Mouse (Mus musculus): ENCODE measurements around the gene Letm1. TPM values are rescaled to one million over a fixed set of nuclear protein-coding genes. Genes with fewer than 3 reads are reported as not detected.

Letm1 gene
- 44.3 and 44.7 TPM in 2 replicates for polyA plus RNA-seq (2015; fragmentation: Nextera tagmentation; extraction: Ambion mirVana)

DNA sequence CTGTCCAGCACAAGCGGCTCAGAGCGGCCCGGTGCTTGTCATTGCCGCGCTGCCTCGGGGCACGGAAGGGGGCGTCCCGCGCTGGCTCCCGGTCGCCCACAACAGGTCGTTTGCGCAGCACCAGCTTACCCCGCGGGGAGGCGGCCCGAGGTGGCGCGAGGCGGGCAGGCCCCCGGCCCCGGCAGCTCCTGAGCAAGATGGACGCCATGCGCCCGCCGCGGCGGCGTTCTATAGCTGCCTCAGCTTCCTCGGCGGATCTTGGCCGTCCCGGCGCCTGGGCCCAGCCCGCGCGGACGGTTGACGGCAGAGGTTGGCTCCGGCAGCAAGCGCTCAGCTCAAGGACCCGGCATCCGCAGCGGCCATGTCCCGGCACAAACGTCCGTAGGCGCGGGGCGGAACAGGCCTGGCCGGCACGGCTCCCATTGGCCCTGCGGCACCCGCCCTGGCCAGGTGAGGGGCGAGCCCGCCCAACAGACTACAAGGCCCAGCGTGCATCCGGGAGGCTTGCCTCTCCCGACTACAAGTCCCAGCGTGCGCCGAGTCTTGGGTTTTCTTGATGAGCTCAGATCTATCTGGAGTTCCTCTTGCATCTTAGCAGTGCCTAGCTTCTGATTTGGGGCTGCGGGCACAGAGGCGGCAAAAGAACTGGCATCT, at the start of gene Letm1:
TSS of gene Letm1 (minus strand) at position 473 of the 654 bp plus-strand sequence.
- WGBS = 0% methylated on average over 65 of the region's 65 CpGs
- peak within 1 kb of the TSS; percentile 97 for H3K4me3 ChIP-seq (replicated peaks)
- peaks cover 11% of the 10 kb centered on the region for H3K4me1 ChIP-seq
- no peaks in the 10 kb centered on the region for H3K27me3 ChIP-seq (replicated peaks)
- no peaks in the 10 kb centered on the region for H3K9me3 ChIP-seq
- peak within 1 kb of the TSS; percentile 73 for H3K9ac ChIP-seq
- H3K36me3 ChIP-seq = peaks cover 5% of the 10 kb centered on the region
- peak within 1 kb of the TSS; percentile 86 for H3K4me2 ChIP-seq
- peak within 1 kb of the TSS; percentile 87 for H3K27ac ChIP-seq
- peak; percentile 100 for ATAC-seq (ENCODE audit: insufficient read depth, low FRiP score, low read depth)

DNA sequence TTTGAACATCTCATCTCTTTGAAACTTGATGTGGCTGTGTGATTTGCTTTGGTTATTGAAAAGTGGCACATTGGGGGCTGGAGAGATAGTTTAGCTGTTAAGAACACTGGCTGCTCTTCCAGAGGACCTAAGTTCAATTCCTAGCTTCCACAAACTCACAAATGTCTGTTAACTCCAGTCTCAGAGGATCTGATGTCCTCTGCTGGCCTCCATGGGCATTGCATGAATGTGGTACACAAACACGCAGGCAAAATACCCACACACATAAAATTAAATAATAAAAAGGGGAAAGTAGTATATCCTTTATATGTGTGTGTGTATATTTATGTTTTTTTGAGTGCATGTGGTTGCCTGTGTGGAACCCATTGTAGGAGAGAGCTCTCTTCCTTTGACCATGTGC, 48.2 kb upstream of the Letm1 start:
- no peak overlapping the region for H3K4me3 ChIP-seq (replicated peaks)

GRCm38 (mm10) chr5:33829958-33830357, 47.3 kb upstream of the Letm1 start:
- no peaks in the 10 kb centered on the region for H3K9me3 ChIP-seq
- H3K9ac ChIP-seq = no peak overlapping the region
- no peak overlapping the region for H3K4me2 ChIP-seq
- no peaks in the 10 kb centered on the region for H3K27me3 ChIP-seq (replicated peaks)
- no peaks in the 10 kb centered on the region; the same call in 1 of the 2 replicates for H3K36me3 ChIP-seq
- no peak overlapping the region for H3K27ac ChIP-seq
- no peak for ATAC-seq (ENCODE audit: insufficient read depth, low FRiP score, low read depth)
- no peak overlapping the region for H3K4me3 ChIP-seq (replicated peaks)
- 85% methylated on average over 3 of the region's 3 CpGs for WGBS
- no peaks in the 10 kb centered on the region for H3K4me1 ChIP-seq

More for the DNA sequence above, 48.2 kb upstream of the Letm1 start:
- Histone ChIP-seq H3K4me1 (no peaks in the 10 kb centered on the region), H3K36me3 (no peaks in the 10 kb centered on the region; the same call in 1 of the 2 replicates), H3K9ac (no peak overlapping the region), H3K9me3 (no peaks in the 10 kb centered on the region), H3K4me2 (no peak overlapping the region), H3K27ac (no peak overlapping the region), H3K27me3 (replicated peaks) (no peaks in the 10 kb centered on the region)
- no peak for ATAC-seq (ENCODE audit: insufficient read depth, low FRiP score, low read depth)
- 86% methylated on average over 1 of the region's 1 CpGs for WGBS

GRCm38 (mm10) chr5:33828107-33828506, 45.5 kb upstream of the Letm1 start:
- 84% methylated on average over 8 of the region's 8 CpGs for WGBS
- Histone ChIP-seq H3K9me3 (no peaks in the 10 kb centered on the region), H3K27me3 (replicated peaks) (no peaks in the 10 kb centered on the region), H3K36me3 (no peaks in the 10 kb centered on the region; the same call in 1 of the 2 replicates), H3K4me2 (no peak overlapping the region), H3K4me1 (no peaks in the 10 kb centered on the region), H3K9ac (no peak overlapping the region), H3K27ac (no peak overlapping the region), H3K4me3 (replicated peaks) (no peak overlapping the region)
- no peak for ATAC-seq (ENCODE audit: insufficient read depth, low FRiP score, low read depth)

DNA sequence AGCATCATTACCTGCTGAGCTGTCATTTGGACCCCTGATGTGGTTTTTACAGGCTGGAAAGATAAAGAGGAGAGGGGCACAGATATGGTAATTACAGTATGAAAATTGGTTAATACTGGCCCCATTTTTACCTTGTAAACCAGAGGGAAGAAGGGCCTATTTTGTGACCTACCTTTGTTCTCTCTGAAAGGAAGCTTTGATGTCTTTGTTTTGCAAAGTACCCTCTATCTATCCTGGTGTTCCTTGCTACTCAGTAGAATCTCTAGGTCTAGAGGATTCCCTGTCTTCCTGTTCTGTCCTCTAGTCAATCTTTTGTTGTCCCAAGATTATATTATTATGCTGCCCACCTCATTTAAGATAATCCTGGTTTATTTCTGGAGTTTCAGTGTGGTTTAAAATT, 43.4 kb upstream of the Letm1 start:
- no peak overlapping the region for H3K27ac ChIP-seq
- no peak overlapping the region for H3K9ac ChIP-seq
- no peaks in the 10 kb centered on the region; the same call in 1 of the 2 replicates for H3K36me3 ChIP-seq
- no peaks in the 10 kb centered on the region for H3K9me3 ChIP-seq
- peaks cover 7% of the 10 kb centered on the region; the same call in 1 of the 2 replicates for H3K4me1 ChIP-seq
- no peaks in the 10 kb centered on the region for H3K27me3 ChIP-seq (replicated peaks)
- no peak overlapping the region for H3K4me2 ChIP-seq
- no peak for ATAC-seq (ENCODE audit: insufficient read depth, low FRiP score, low read depth)
- no peak overlapping the region for H3K4me3 ChIP-seq (replicated peaks)

- H3K27me3 ChIP-seq (replicated peaks) = no peaks in the 10 kb centered on the region
- no peak overlapping the region for H3K9ac ChIP-seq
- peaks cover 14% of the 10 kb centered on the region; the same call in 1 of the 2 replicates for H3K4me1 ChIP-seq
- H3K36me3 ChIP-seq = no peaks in the 10 kb centered on the region
- no peak overlapping the region; the same call in 1 of the 2 replicates for H3K4me3 ChIP-seq (replicated peaks)
- ATAC-seq (ENCODE audit: insufficient read depth, low FRiP score, low read depth) = no peak
- no peak overlapping the region for H3K27ac ChIP-seq
- H3K4me2 ChIP-seq = peak overlapping the region; percentile 77
- WGBS = 30% methylated on average over 3 of the region's 3 CpGs
- H3K9me3 ChIP-seq = no peaks in the 10 kb centered on the region
These were observed 39.8 kb upstream of the Letm1 start for GRCm38 (mm10) chr5:33822456-33822855.

DNA sequence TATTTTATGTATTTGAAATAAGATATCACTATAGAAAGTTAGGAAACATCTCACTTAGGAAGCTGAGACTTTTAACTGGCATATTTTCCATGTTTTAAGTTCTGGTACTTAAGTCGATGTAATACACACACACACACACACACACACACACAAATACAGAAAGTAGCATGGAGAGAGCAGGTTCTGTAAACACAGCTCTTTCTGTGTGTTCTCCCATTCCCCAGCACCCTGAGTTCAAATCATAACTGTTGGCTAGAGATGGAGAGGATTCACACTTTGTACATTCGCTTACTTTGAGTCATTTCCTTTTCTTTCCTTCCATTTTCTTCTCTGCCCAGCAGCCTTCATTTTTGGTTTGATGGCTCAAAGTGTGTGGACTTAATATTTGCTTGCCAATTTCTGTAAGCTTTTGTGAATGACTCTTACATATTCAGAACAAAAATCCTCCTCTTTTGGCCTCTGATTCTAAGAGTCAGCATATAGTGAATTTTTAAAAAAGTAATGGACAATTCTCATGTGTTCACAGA, 39.3 kb upstream of the Letm1 start:
- no peak for ATAC-seq (ENCODE audit: insufficient read depth, low FRiP score, low read depth)
- whole genome bisulfite sequencing = 24% methylated on average over 2 of the region's 2 CpGs
- no peak overlapping the region for H3K27ac ChIP-seq

GRCm38 (mm10) chr5:33820733-33821621, 38.4 kb upstream of the Letm1 start:
- peak; percentile 54 for ATAC-seq (ENCODE audit: insufficient read depth, low FRiP score, low read depth)
- no peaks in the 10 kb centered on the region for H3K27me3 ChIP-seq (replicated peaks)

More for the DNA sequence above, 39.3 kb upstream of the Letm1 start:
- Histone ChIP-seq H3K9ac (no peak overlapping the region), H3K27me3 (replicated peaks) (no peaks in the 10 kb centered on the region), H3K4me3 (replicated peaks) (peak overlapping the region; percentile 80), H3K9me3 (no peaks in the 10 kb centered on the region), H3K4me2 (peak overlapping the region; percentile 77), H3K4me1 (peaks cover 14% of the 10 kb centered on the region; the same call in 1 of the 2 replicates), H3K36me3 (no peaks in the 10 kb centered on the region)

GRCm38 (mm10) chr5:33819876-33820732, 37.5 kb upstream of the Letm1 start, which contains the start of gene Nsd2:
Gene Nsd2, plus strand, starts transcription at chr5:33820725.
- peak within 1 kb of the TSS; percentile 96 for H3K27ac ChIP-seq
- peak; percentile 83 for ATAC-seq (ENCODE audit: insufficient read depth, low FRiP score, low read depth)

More at GRCm38 (mm10) chr5:33820733-33821621, 38.4 kb upstream of the Letm1 start:
- Histone ChIP-seq H3K4me2 (peak overlapping the region; percentile 77), H3K9ac (peak overlapping the region; percentile 97), H3K27ac (peak overlapping the region; percentile 96), H3K4me3 (replicated peaks) (peak overlapping the region; percentile 80), H3K9me3 (no peaks in the 10 kb centered on the region), H3K36me3 (no peaks in the 10 kb centered on the region), H3K4me1 (peaks cover 14% of the 10 kb centered on the region; the same call in 1 of the 2 replicates)
- WGBS = under 1% methylated on average over 108 of the region's 121 CpGs

GRCm38 (mm10) chr5:33819141-33819875, 36.7 kb upstream of the Letm1 start:
- Histone ChIP-seq H3K9me3 (no peaks in the 10 kb centered on the region), H3K4me2 (peak overlapping the region; percentile 77), H3K27me3 (replicated peaks) (no peaks in the 10 kb centered on the region), H3K36me3 (no peaks in the 10 kb centered on the region), H3K27ac (peak overlapping the region; percentile 96), H3K4me3 (replicated peaks) (peak overlapping the region; percentile 80), H3K4me1 (peaks cover 14% of the 10 kb centered on the region; the same call in 1 of the 2 replicates), H3K9ac (peak overlapping the region; percentile 64)
- 23% methylated on average over 9 of the region's 9 CpGs for WGBS
- no peak; the same call in 1 of the 2 replicates for ATAC-seq (ENCODE audit: insufficient read depth, low FRiP score, low read depth)

More at GRCm38 (mm10) chr5:33819876-33820732, 37.5 kb upstream of the Letm1 start, which contains the start of gene Nsd2:
- under 1% methylated on average over 81 of the region's 136 CpGs for WGBS
- H3K4me1 ChIP-seq = peaks cover 14% of the 10 kb centered on the region; the same call in 1 of the 2 replicates
- peak within 1 kb of the TSS; percentile 97 for H3K9ac ChIP-seq
- no peaks in the 10 kb centered on the region for H3K9me3 ChIP-seq
- peak within 1 kb of the TSS; percentile 77 for H3K4me2 ChIP-seq
- no peaks in the 10 kb centered on the region for H3K36me3 ChIP-seq
- H3K27me3 ChIP-seq (replicated peaks) = no peaks in the 10 kb centered on the region
- peak within 1 kb of the TSS; percentile 80 for H3K4me3 ChIP-seq (replicated peaks)
